ENCODE assay signal across 9 mouse cellular contexts in genomic region chr5:24261098-24261497, GRCm38 (mm10).
A peak's percentile ranks its signal among the peaks of the same experiment; 100 is the strongest.
DNase-seq lines count a peak whose midpoint lies in the region; ATAC-seq lines count a peak whose summit lies in the region.
"Had no signal": no experiment of that assay in that cellular context is flagged by ENCODE, and none has a peak within 500 bp of the region (broad histone marks: within the 10 kb centered on the region; RNA-seq: fewer than 3 reads in every experiment).

No protein-coding gene starts in this region.

- WGBS in forebrain, embryonic 16.5 days, result 11% methylated on average over 7 of the region's 7 CpGs
- 18% methylated on average over 7 of the region's 7 CpGs for WGBS in hindbrain, embryonic 14.5 days

- H3K27ac ChIP-seq in forebrain, embryonic 16.5 days (ENCODE audit: low read length), result no peak overlapping the region
- H3K27ac ChIP-seq in hindbrain, embryonic 14.5 days, result no peak overlapping the region
- H3K27ac ChIP-seq: midbrain, embryonic 12.5 days had no signal

- DNase-seq in R1 (ENCODE audit: low read depth, low spot score), result peak; percentile 80
- peak; percentile 65 to 67 for DNase-seq in cerebellum, adult 18-20 months
- peak; percentile 83 for DNase-seq in hindbrain, embryonic 14.5 days (ENCODE audit: low spot score)
- peak; percentile 57 to 69 for DNase-seq in layer of hippocampus, postnatal 36 days
- DNase-seq in mesoderm, embryonic 11.5 days (ENCODE audit: low read depth, low spot score), result peak; percentile 80
- peak; percentile 58 for DNase-seq in right cerebral cortex, postnatal 14 days
- DNase-seq in urinary bladder, postnatal 4 days (ENCODE audit: low spot score in 2 of 2), result peak; percentile 55 to 71

- peak; percentile 68 for ATAC-seq in forebrain, embryonic 16.5 days
- no peak; the same call in 1 of the 2 replicates for ATAC-seq in hindbrain, embryonic 14.5 days (ENCODE audit: low FRiP score)

- H3K4me3 ChIP-seq in forebrain, embryonic 16.5 days (replicated peaks; ENCODE audit: low read length), result no peak overlapping the region
- H3K4me3 ChIP-seq in hindbrain, embryonic 14.5 days (replicated peaks; ENCODE audit: low read length), result no peak overlapping the region
- H3K4me3 ChIP-seq: midbrain, embryonic 12.5 days had no signal

- no peak overlapping the region for H3K9ac ChIP-seq in forebrain, embryonic 16.5 days (replicated peaks; ENCODE audit: low read depth, low read length)
- no peak overlapping the region for H3K9ac ChIP-seq in hindbrain, embryonic 14.5 days
- H3K9ac ChIP-seq: midbrain, embryonic 12.5 days had no signal

- no peaks in the 10 kb centered on the region for H3K27me3 ChIP-seq in forebrain, embryonic 16.5 days (replicated peaks; ENCODE audit: control insufficient read depth, insufficient read depth, low read length)
- no peaks in the 10 kb centered on the region for H3K27me3 ChIP-seq in hindbrain, embryonic 14.5 days (ENCODE audit: control insufficient read depth, insufficient read depth, low read length)
- H3K27me3 ChIP-seq: midbrain, embryonic 12.5 days had no signal

- H3K4me2 ChIP-seq in forebrain, embryonic 16.5 days (ENCODE audit: low read length), result no peak overlapping the region
- no peak overlapping the region for H3K4me2 ChIP-seq in hindbrain, embryonic 14.5 days (replicated peaks)
- H3K4me2 ChIP-seq: midbrain, embryonic 12.5 days had no signal

- no peaks in the 10 kb centered on the region for H3K36me3 ChIP-seq in forebrain, embryonic 16.5 days (ENCODE audit: control insufficient read depth, insufficient read depth)
- no peaks in the 10 kb centered on the region for H3K36me3 ChIP-seq in hindbrain, embryonic 14.5 days (replicated peaks; ENCODE audit: control insufficient read depth, insufficient read depth)
- H3K36me3 ChIP-seq: midbrain, embryonic 12.5 days had no signal

- H3K4me1 ChIP-seq in forebrain, embryonic 16.5 days (replicated peaks; ENCODE audit: control insufficient read depth, insufficient read depth, low read length), result no peaks in the 10 kb centered on the region
- no peaks in the 10 kb centered on the region for H3K4me1 ChIP-seq in hindbrain, embryonic 14.5 days (replicated peaks; ENCODE audit: control insufficient read depth, insufficient read depth, low read length)

- H3K9me3 ChIP-seq in forebrain, embryonic 16.5 days (ENCODE audit: control insufficient read depth, low read length), result peaks cover 4% of the 10 kb centered on the region; the same call in 1 of the 2 replicates
- H3K9me3 ChIP-seq in hindbrain, embryonic 14.5 days (ENCODE audit: control insufficient read depth, low read length), result 0 out of 2 replicates have a peak, but pooled peaks cover 3% of the 10 kb centered on the region
- H3K9me3 ChIP-seq: midbrain, embryonic 12.5 days had no signal
